Mouse (Mus musculus) ES-Bruce4 (cell line): ENCODE results near the gene Cd302.

Experiments used
- EP300 ChIP-seq: IDR thresholded peaks from 2 replicates; pipeline ENCODE4 v1.6.1; 2011; ENCODE audit warnings: low read depth, low read length; ENCODE audit not compliant: insufficient read depth
- POLR2A ChIP-seq: IDR thresholded peaks from one replicate; pipeline ENCODE4 v1.8.1; 2011; ENCODE audit warnings: low read length; ENCODE audit not compliant: insufficient read depth

GRCm38 (mm10) chr2:60299323-60299722, 15.0 kb upstream of the Cd302 start:
- TF ChIP-seq POLR2A (no peak), EP300 (no peak)
